Mouse (Mus musculus): ENCODE measurements around the gene Abhd2. TPM values are rescaled to one million over a fixed set of nuclear protein-coding genes. Genes with fewer than 3 reads are reported as not detected.

The Abhd2 gene
- total RNA-seq, 2 experiments from 2014 or later: 69.6 to 70.8 TPM

GRCm38 (mm10) chr7:79247881-79248389 is 25.1 kb upstream of the Abhd2 start:
- peak overlapping the region; percentile 23; the same call in 1 of the 2 replicates for H3K27ac ChIP-seq
- no peak overlapping the region for H3K4me3 ChIP-seq
- no peak for TF ChIP-seq CTCF (conservative IDR thresholded peaks at IDR 0.05)
- no peak for DNase-seq (ENCODE audit: low spot score in 2 of 2)

- Histone ChIP-seq H3K27ac (no peak overlapping the region), H3K4me3 (no peak overlapping the region)
- TF ChIP-seq CTCF (conservative IDR thresholded peaks at IDR 0.05): no peak
- DNase-seq (ENCODE audit: low spot score in 2 of 2): no peak
Observed at GRCm38 (mm10) chr7:79249581-79249980, 23.4 kb upstream of the Abhd2 start.

- H3K4me3 ChIP-seq: no peak overlapping the region
- no peak for DNase-seq (ENCODE audit: low spot score in 2 of 2)
- TF ChIP-seq CTCF (conservative IDR thresholded peaks at IDR 0.05): no peak
Observed at GRCm38 (mm10) chr7:79254248-79254888, 18.6 kb upstream of the Abhd2 start.

GRCm38 (mm10) chr7:79255350-79255749 is 17.6 kb upstream of the Abhd2 start:
- Histone ChIP-seq H3K27ac (no peak overlapping the region; the same call in 1 of the 2 replicates), H3K4me3 (no peak overlapping the region)
- no peak for TF ChIP-seq CTCF (conservative IDR thresholded peaks at IDR 0.05)
- peak; percentile 58 to 70 for DNase-seq (ENCODE audit: low spot score in 2 of 2)

More at GRCm38 (mm10) chr7:79254248-79254888, 18.6 kb upstream of the Abhd2 start:
- peak overlapping the region; percentile 51; the same call in 1 of the 2 replicates for H3K27ac ChIP-seq

GRCm38 (mm10) chr7:79255752-79256151 is 17.2 kb upstream of the Abhd2 start:
- DNase-seq (ENCODE audit: low spot score in 2 of 2): no peak
- Histone ChIP-seq H3K27ac (no peak overlapping the region), H3K4me3 (no peak overlapping the region)
- peak; percentile 53 for TF ChIP-seq CTCF (conservative IDR thresholded peaks at IDR 0.05)

GRCm38 (mm10) chr7:79256716-79257115 is 16.3 kb upstream of the Abhd2 start:
- DNase-seq (ENCODE audit: low spot score in 2 of 2): no peak
- no peak for TF ChIP-seq CTCF (conservative IDR thresholded peaks at IDR 0.05)
- Histone ChIP-seq H3K27ac (no peak overlapping the region), H3K4me3 (no peak overlapping the region)

GRCm38 (mm10) chr7:79258981-79259542 is 13.9 kb upstream of the Abhd2 start:
- TF ChIP-seq CTCF (conservative IDR thresholded peaks at IDR 0.05): no peak
- no peak for DNase-seq (ENCODE audit: low spot score in 2 of 2)
- no peak overlapping the region for H3K4me3 ChIP-seq

GRCm38 (mm10) chr7:79262478-79262877 is 10.5 kb upstream of the Abhd2 start:
- no peak for TF ChIP-seq CTCF (conservative IDR thresholded peaks at IDR 0.05)
- Histone ChIP-seq H3K27ac (no peak overlapping the region), H3K4me3 (no peak overlapping the region)

More at GRCm38 (mm10) chr7:79258981-79259542, 13.9 kb upstream of the Abhd2 start:
- no peak overlapping the region for H3K27ac ChIP-seq

GRCm38 (mm10) chr7:79263776-79264175 is 9.2 kb upstream of the Abhd2 start:
- H3K27ac ChIP-seq: no peak overlapping the region
- no peak for TF ChIP-seq CTCF (conservative IDR thresholded peaks at IDR 0.05)
- DNase-seq (ENCODE audit: low spot score in 2 of 2): no peak
- H3K4me3 ChIP-seq: no peak overlapping the region

More at GRCm38 (mm10) chr7:79262478-79262877, 10.5 kb upstream of the Abhd2 start:
- DNase-seq (ENCODE audit: low spot score in 2 of 2): no peak

GRCm38 (mm10) chr7:79266228-79266627 is 6.8 kb upstream of the Abhd2 start:
- Histone ChIP-seq H3K4me3 (no peak overlapping the region), H3K27ac (no peak overlapping the region)
- no peak for DNase-seq (ENCODE audit: low spot score in 2 of 2)
- no peak for TF ChIP-seq CTCF (conservative IDR thresholded peaks at IDR 0.05)

GRCm38 (mm10) chr7:79267690-79268388 is 5.2 kb upstream of the Abhd2 start:
- Histone ChIP-seq H3K4me3 (no peak overlapping the region), H3K27ac (no peak overlapping the region)
- TF ChIP-seq CTCF (conservative IDR thresholded peaks at IDR 0.05): no peak
- no peak for DNase-seq (ENCODE audit: low spot score in 2 of 2)

GRCm38 (mm10) chr7:79268897-79269296 is 4.1 kb upstream of the Abhd2 start:
- no peak for TF ChIP-seq CTCF (conservative IDR thresholded peaks at IDR 0.05)

GRCm38 (mm10) chr7:79269411-79269810 is 3.6 kb upstream of the Abhd2 start:
- Histone ChIP-seq H3K27ac (no peak overlapping the region), H3K4me3 (no peak overlapping the region)
- TF ChIP-seq CTCF (conservative IDR thresholded peaks at IDR 0.05): no peak
- DNase-seq (ENCODE audit: low spot score in 2 of 2): no peak

More at GRCm38 (mm10) chr7:79268897-79269296, 4.1 kb upstream of the Abhd2 start:
- no peak for DNase-seq (ENCODE audit: low spot score in 2 of 2)
- Histone ChIP-seq H3K27ac (no peak overlapping the region), H3K4me3 (no peak overlapping the region)

All from layer of hippocampus, adult 2 months (tissue).